Mouse (Mus musculus) midbrain, embryonic 13.5 days (tissue): ENCODE measurements around the gene Dhrs9. TPM values are rescaled to one million over a fixed set of nuclear protein-coding genes. Genes with fewer than 3 reads are reported as not detected.
"Not testable (repeated sequence)": the region's sequence is repeated elsewhere in the genome, so short reads cannot be mapped to it uniquely, and the experiment has no call there.

Experiments
- ATAC-seq: fragments of 200-750 bp; cut with Nextera tagmentation; 2 replicates; pipeline ENCODE4 v1.8.0; 2017; ENCODE audit warnings: mild to moderate bottlenecking, moderate TSS enrichment, moderate library complexity
- H3K27ac ChIP-seq: fragments of 300-500 bp; sonication (generic); 2 replicates; pipeline ENCODE4 v1.5.1; 2015; ENCODE audit warnings: inconsistent platforms, mild to moderate bottlenecking, moderate library complexity
- H3K27me3 ChIP-seq: fragments of 300-500 bp; sonication (generic); 2 replicates; pipeline ENCODE4 v1.6.1; 2015; ENCODE audit warnings: mild to moderate bottlenecking, inconsistent platforms
- H3K36me3 ChIP-seq: fragments of 300-500 bp; sonication (generic); 2 replicates; pipeline ENCODE4 v1.6.1; 2015; ENCODE audit warnings: mild to moderate bottlenecking, inconsistent platforms
- H3K4me1 ChIP-seq: fragments of 300-500 bp; sonication (generic); replicated peaks from 2 replicates; pipeline ENCODE4 v1.6.1; 2015; ENCODE audit warnings: inconsistent platforms
- H3K4me2 ChIP-seq: fragments of 300-500 bp; sonication (generic); replicated peaks from 2 replicates; pipeline ENCODE4 v1.6.1; 2015; ENCODE audit warnings: moderate library complexity, mild to moderate bottlenecking, inconsistent platforms
- H3K4me3 ChIP-seq: fragments of 300-500 bp; sonication (generic); replicated peaks from 2 replicates; pipeline ENCODE4 v1.5.1; 2015; ENCODE audit warnings: mild to moderate bottlenecking, inconsistent platforms
- H3K9ac ChIP-seq: fragments of 300-500 bp; sonication (generic); replicated peaks from 2 replicates; pipeline ENCODE4 v1.6.1; 2015; ENCODE audit warnings: mild to moderate bottlenecking, inconsistent platforms
- H3K9me3 ChIP-seq: fragments of 300-500 bp; sonication (generic); 2 replicates; pipeline ENCODE4 v1.6.1; 2016; ENCODE audit warnings: mild to moderate bottlenecking, inconsistent platforms
- WGBS: fragments of 180-500 bp; shearing (Covaris S2); methylation state at CpG from one replicate; pipeline ENCODE4 v1.1.7; 2015; 5-methylcytosine and 5-hydroxymethylcytosine counted together
- polyA plus RNA-seq: library from polyadenylated mRNA; unstranded; fragments of >200 nt; fragmentation: Nextera tagmentation; extraction: Ambion mirVana; gene quantifications from 2 replicates; pipeline ENCODE4 v1.2.1, GENCODE M21; 2015

The Dhrs9 gene
- not detected in 2 replicates for polyA plus RNA-seq

GRCm38 (mm10) chr2:69380281-69380680 lies at the start of gene Dhrs9:
Gene Dhrs9, plus strand, starts transcription at chr2:69380445.
- Histone ChIP-seq H3K4me3 (no peak within 1 kb of the TSS), H3K9ac (no peak within 1 kb of the TSS), H3K9me3 (no peaks in the 10 kb centered on the region), H3K4me2 (no peak within 1 kb of the TSS), H3K27ac (no peak within 1 kb of the TSS), H3K36me3 (no peaks in the 10 kb centered on the region), H3K27me3 (no peaks in the 10 kb centered on the region), H3K4me1 (no peaks in the 10 kb centered on the region)
- no peak for ATAC-seq
- 91% methylated on average over 13 of the region's 13 CpGs for WGBS

GRCm38 (mm10) chr2:69331523-69331922 lies 48.7 kb upstream of the Dhrs9 start:
- peaks cover 28% of the 10 kb centered on the region for H3K27me3 ChIP-seq
- H3K4me1 ChIP-seq, H3K27ac ChIP-seq, H3K4me2 ChIP-seq, H3K4me3 ChIP-seq, H3K9me3 ChIP-seq, H3K36me3 ChIP-seq, ATAC-seq, H3K9ac ChIP-seq: not testable (repeated sequence)
- WGBS = 94% methylated on average over 6 of the region's 6 CpGs

DNA sequence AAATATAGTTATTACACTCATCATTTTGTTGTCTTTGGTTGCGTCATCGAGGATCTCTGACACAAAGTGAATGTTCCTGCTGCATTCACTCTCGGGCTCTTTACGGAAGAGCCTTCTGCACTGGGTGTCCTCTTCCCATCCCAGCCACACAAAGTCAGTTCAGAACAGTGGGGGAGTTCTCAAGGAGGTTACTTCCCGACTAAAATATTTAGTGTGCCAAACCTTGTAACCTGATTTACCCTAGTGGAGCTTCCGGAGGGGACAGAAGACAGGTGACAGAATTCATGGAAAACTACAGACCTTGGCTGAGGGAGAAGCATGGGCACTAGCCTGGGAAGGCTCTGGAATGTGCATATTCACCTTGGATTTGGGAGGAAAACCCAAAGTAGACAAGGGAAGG lies 38.7 kb upstream of the Dhrs9 start:
- no peak overlapping the region for H3K4me3 ChIP-seq
- WGBS = 93% methylated on average over 6 of the region's 6 CpGs
- H3K4me2 ChIP-seq = no peak overlapping the region
- no peaks in the 10 kb centered on the region for H3K4me1 ChIP-seq
- no peak overlapping the region for H3K9ac ChIP-seq
- no peaks in the 10 kb centered on the region for H3K9me3 ChIP-seq
- H3K36me3 ChIP-seq = no peaks in the 10 kb centered on the region
- ATAC-seq = no peak
- no peak overlapping the region for H3K27ac ChIP-seq
- no peaks in the 10 kb centered on the region for H3K27me3 ChIP-seq

GRCm38 (mm10) chr2:69342496-69343221 lies 37.6 kb upstream of the Dhrs9 start, which contains the start of gene Abcb11:
Gene Abcb11, minus strand, starts transcription at chr2:69342616.
- Histone ChIP-seq H3K9me3 (no peaks in the 10 kb centered on the region), H3K27ac (no peak within 1 kb of the TSS), H3K36me3 (no peaks in the 10 kb centered on the region), H3K4me2 (no peak within 1 kb of the TSS), H3K9ac (no peak within 1 kb of the TSS), H3K4me1 (no peaks in the 10 kb centered on the region), H3K4me3 (no peak within 1 kb of the TSS), H3K27me3 (no peaks in the 10 kb centered on the region)
- 90% methylated on average over 9 of the region's 9 CpGs for WGBS
- no peak for ATAC-seq

GRCm38 (mm10) chr2:69355402-69355801 lies 24.8 kb upstream of the Dhrs9 start:
- H3K36me3 ChIP-seq, H3K4me2 ChIP-seq, H3K27me3 ChIP-seq, H3K4me1 ChIP-seq, H3K4me3 ChIP-seq, H3K9ac ChIP-seq, H3K27ac ChIP-seq, H3K9me3 ChIP-seq: not testable (repeated sequence)
- peak; percentile 100 for ATAC-seq

GRCm38 (mm10) chr2:69364831-69365230 lies 15.4 kb upstream of the Dhrs9 start:
- no peak for ATAC-seq
- Histone ChIP-seq H3K36me3 (no peaks in the 10 kb centered on the region), H3K27me3 (no peaks in the 10 kb centered on the region), H3K4me2 (no peak overlapping the region), H3K4me1 (no peaks in the 10 kb centered on the region), H3K9ac (no peak overlapping the region), H3K27ac (no peak overlapping the region), H3K9me3 (no peaks in the 10 kb centered on the region), H3K4me3 (no peak overlapping the region)
- 93% methylated on average over 2 of the region's 2 CpGs for WGBS

- H3K4me2 ChIP-seq = no peak overlapping the region
- no peak for ATAC-seq
- H3K9me3 ChIP-seq = no peaks in the 10 kb centered on the region
- no peak overlapping the region for H3K4me3 ChIP-seq
- 95% methylated on average over 1 of the region's 1 CpGs for WGBS
- H3K9ac ChIP-seq = no peak overlapping the region
- no peaks in the 10 kb centered on the region for H3K4me1 ChIP-seq
- H3K27me3 ChIP-seq = no peaks in the 10 kb centered on the region
- no peak overlapping the region for H3K27ac ChIP-seq
- H3K36me3 ChIP-seq = no peaks in the 10 kb centered on the region
Measured at GRCm38 (mm10) chr2:69365275-69365674, 15.0 kb upstream of the Dhrs9 start.

GRCm38 (mm10) chr2:69376780-69377179 lies 3.5 kb upstream of the Dhrs9 start:
- no peak overlapping the region for H3K4me3 ChIP-seq
- no peaks in the 10 kb centered on the region for H3K9me3 ChIP-seq
- WGBS = 92% methylated on average over 2 of the region's 2 CpGs
- H3K36me3 ChIP-seq = no peaks in the 10 kb centered on the region
- no peak overlapping the region for H3K9ac ChIP-seq
- H3K4me2 ChIP-seq = no peak overlapping the region
- no peaks in the 10 kb centered on the region for H3K27me3 ChIP-seq
- ATAC-seq = no peak
- H3K4me1 ChIP-seq = no peaks in the 10 kb centered on the region
- no peak overlapping the region for H3K27ac ChIP-seq

GRCm38 (mm10) chr2:69379801-69380200 lies 444 bp upstream of the Dhrs9 start:
- ATAC-seq = no peak
- no peaks in the 10 kb centered on the region for H3K36me3 ChIP-seq
- no peaks in the 10 kb centered on the region for H3K9me3 ChIP-seq
- H3K27me3 ChIP-seq = no peaks in the 10 kb centered on the region
- no peak overlapping the region for H3K4me3 ChIP-seq
- no peak overlapping the region for H3K4me2 ChIP-seq
- no peaks in the 10 kb centered on the region for H3K4me1 ChIP-seq
- 89% methylated on average over 1 of the region's 1 CpGs for WGBS
- H3K9ac ChIP-seq = no peak overlapping the region
- H3K27ac ChIP-seq = no peak overlapping the region

DNA sequence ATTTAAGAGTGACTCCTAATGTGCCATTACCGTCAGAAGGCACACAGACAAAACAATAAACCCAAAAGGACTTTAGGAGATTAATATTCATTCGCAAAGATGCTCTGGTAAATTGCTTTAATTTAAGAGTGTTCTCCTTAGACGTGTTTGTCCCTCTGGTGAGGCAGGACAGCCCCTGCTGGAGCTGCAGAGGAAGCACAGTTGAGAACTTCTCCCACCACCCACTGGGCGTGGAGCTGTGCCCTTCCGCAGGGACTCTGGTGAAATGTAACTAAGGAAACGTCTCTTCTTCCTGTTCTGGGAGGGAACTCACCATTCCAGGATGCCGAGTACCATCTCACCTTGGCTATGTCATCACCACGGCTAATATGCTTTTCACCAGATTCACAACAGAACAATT lies 1.5 kb downstream of the Dhrs9 start:
- 54% methylated on average over 8 of the region's 8 CpGs for WGBS
- no peaks in the 10 kb centered on the region for H3K9me3 ChIP-seq
- H3K36me3 ChIP-seq = no peaks in the 10 kb centered on the region
- H3K9ac ChIP-seq = no peak overlapping the region
- ATAC-seq = no peak
- H3K4me3 ChIP-seq = no peak overlapping the region
- no peaks in the 10 kb centered on the region for H3K4me1 ChIP-seq
- H3K4me2 ChIP-seq = no peak overlapping the region
- no peaks in the 10 kb centered on the region for H3K27me3 ChIP-seq
- H3K27ac ChIP-seq = no peak overlapping the region

GRCm38 (mm10) chr2:69382838-69383237 lies 2.6 kb downstream of the Dhrs9 start:
- H3K4me3 ChIP-seq = no peak overlapping the region
- no peak for ATAC-seq
- no peaks in the 10 kb centered on the region for H3K36me3 ChIP-seq
- no peak overlapping the region for H3K9ac ChIP-seq
- no peak overlapping the region for H3K4me2 ChIP-seq
- H3K27me3 ChIP-seq = no peaks in the 10 kb centered on the region
- H3K9me3 ChIP-seq = no peaks in the 10 kb centered on the region
- H3K27ac ChIP-seq = no peak overlapping the region
- no peaks in the 10 kb centered on the region for H3K4me1 ChIP-seq
- WGBS = 91% methylated on average over 5 of the region's 5 CpGs

DNA sequence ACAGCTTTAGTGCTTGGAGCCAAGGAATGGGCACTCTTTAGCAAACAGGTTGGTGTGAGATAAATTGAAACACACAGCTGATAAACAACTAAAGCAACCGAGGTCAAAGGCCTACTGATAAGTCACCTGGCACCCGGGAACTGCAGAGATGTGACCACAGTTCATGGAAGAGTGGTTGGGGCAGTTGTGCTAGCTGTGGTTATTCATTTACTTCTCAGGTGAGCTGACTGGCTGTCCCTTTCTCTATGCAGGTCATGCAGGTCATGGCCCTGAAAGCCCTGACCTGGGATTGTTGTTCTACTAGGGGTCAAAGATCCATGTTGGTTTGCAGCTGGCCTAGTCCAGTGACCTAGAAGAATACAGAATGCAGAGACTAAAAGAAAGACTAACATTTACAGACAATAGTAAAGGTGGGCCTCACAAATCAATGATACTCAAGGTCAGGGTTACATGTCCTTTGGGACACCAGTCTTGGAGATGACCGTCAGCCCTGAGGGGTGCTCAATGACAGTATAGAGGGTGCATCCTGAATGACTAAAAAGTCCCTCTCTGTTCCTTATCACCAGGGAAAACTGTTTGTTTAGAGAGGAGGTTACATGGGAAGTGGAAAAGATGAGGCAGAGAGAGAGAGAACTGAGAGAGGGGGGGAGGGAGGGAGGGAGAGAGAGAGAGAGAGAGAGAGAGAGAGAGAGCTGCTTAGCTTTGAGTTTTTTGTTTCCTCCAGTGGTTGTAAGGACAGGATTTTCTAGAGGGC lies 6.0 kb downstream of the Dhrs9 start:
- Histone ChIP-seq H3K4me2 (no peak overlapping the region), H3K27ac (no peak overlapping the region), H3K9ac (no peak overlapping the region), H3K27me3 (no peaks in the 10 kb centered on the region), H3K36me3 (no peaks in the 10 kb centered on the region), H3K4me1 (no peaks in the 10 kb centered on the region), H3K4me3 (no peak overlapping the region), H3K9me3 (no peaks in the 10 kb centered on the region)
- ATAC-seq = no peak
- WGBS = 88% methylated on average over 3 of the region's 3 CpGs
